Comparison of ENCODE assay signal across 21 mouse cellular contexts in genomic region chr11:61677709-61678108, GRCm38 (mm10). TPM values are rescaled to one million over a fixed set of nuclear protein-coding genes. Genes with fewer than 3 reads are reported as not detected.
"Had no signal": no experiment of that assay in that cellular context is flagged by ENCODE, and none has a peak within 500 bp of the region (broad histone marks: within the 10 kb centered on the region; RNA-seq: fewer than 3 reads in every experiment).

No protein-coding gene starts in this region.

- H3K4me2 ChIP-seq: neural tube, embryonic 13.5 days; neural tube, embryonic 15.5 days; stomach, embryonic 15.5 days had no signal

- H3K27me3 ChIP-seq: stomach, embryonic 15.5 days had no signal

- H3K36me3 ChIP-seq: neural tube, embryonic 13.5 days; neural tube, embryonic 15.5 days; stomach, embryonic 15.5 days had no signal

- H3K27ac ChIP-seq: neural tube, embryonic 13.5 days; neural tube, embryonic 15.5 days; stomach, embryonic 15.5 days; stomach, postnatal 0 days had no signal

- H3K9me3 ChIP-seq: neural tube, embryonic 13.5 days; neural tube, embryonic 15.5 days; stomach, embryonic 15.5 days had no signal

- H3K9ac ChIP-seq: neural tube, embryonic 13.5 days; neural tube, embryonic 15.5 days; stomach, embryonic 15.5 days had no signal

- H3K4me3 ChIP-seq: neural tube, embryonic 13.5 days; neural tube, embryonic 15.5 days; stomach, embryonic 15.5 days had no signal

- DNase-seq: retina, postnatal 1 day; right cerebral cortex, adult 18-20 months; right cerebral cortex, postnatal 14 days; right cerebral cortex, postnatal 25 days; right cerebral cortex, postnatal 4 days; spleen, adult 18-20 months; thymus, adult 18-20 months; thymus, adult 2 months; thymus, postnatal 14 days; thymus, postnatal 25 days; thymus, postnatal 36 days; thymus, postnatal 4 days had no signal

RNA-seq across cellular contexts. Expression of gene Slc5a10, which starts 42.9 kb away (rescaled TPM):
- total RNA-seq: neutrophil, adult 5-6 weeks had no signal
- polyA plus RNA-seq: neural tube, embryonic 13.5 days; neural tube, embryonic 14.5 days; neural tube, embryonic 15.5 days; small intestine, adult 2 months; stomach, embryonic 14.5 days; stomach, embryonic 15.5 days; stomach, embryonic 16.5 days; stomach, postnatal 0 days had no signal
